Comparison of ENCODE assay signal across 18 mouse cellular contexts in the genomic region with DNA sequence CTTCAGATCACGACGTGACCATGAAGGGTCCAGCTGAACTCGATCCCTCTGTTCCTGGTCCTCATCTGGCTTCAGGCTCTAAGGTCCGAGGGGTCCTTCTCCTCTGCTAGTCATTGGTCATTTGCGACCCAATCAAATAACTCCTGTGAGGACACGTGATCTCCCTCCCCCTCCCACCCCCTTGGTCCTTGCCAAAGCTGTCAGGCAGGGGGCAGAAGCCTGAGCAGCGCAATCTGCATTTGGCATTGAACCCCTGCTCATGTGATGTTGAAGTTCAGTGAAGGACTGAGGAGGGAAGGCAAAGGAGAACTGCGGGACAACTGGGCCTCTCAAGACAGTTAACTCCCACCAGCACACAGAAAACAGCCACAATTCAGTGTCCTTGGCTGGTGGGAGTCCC. TPM values are rescaled to one million over a fixed set of nuclear protein-coding genes. Genes with fewer than 3 reads are reported as not detected.
DNase-seq lines count a peak whose midpoint lies in the region; ATAC-seq and TF ChIP-seq lines count a peak whose summit lies in the region.
"Had no signal": no experiment of that assay in that cellular context is flagged by ENCODE, and none has a peak within 500 bp of the region (broad histone marks: within the 10 kb centered on the region; RNA-seq: fewer than 3 reads in every experiment).

No protein-coding gene starts in this region.

- no peaks in the 10 kb centered on the region for H3K9me3 ChIP-seq in CH12.LX (replicated peaks; ENCODE audit: low read length)
- H3K9me3 ChIP-seq in embryonic facial prominence, embryonic 11.5 days (replicated peaks; ENCODE audit: control insufficient read depth, low read length) = no peaks in the 10 kb centered on the region
- H3K9me3 ChIP-seq: embryonic facial prominence, embryonic 13.5 days; heart, embryonic 13.5 days; midbrain, embryonic 12.5 days had no signal

- 18% methylated on average over 8 of the region's 8 CpGs for WGBS in embryonic facial prominence, embryonic 11.5 days

- dilution Hi-C loops in CH12.LX (cut with MboI; ENCODE audit: extremely low pct_ligation_motif_present, extremely low pct_unique_long_range_greater_than_20kb, low sequenced_read_pairs) = no loop called here

- H3K27me3 ChIP-seq in CH12.LX (replicated peaks) = peaks cover 56% of the 10 kb centered on the region
- peaks cover 4% of the 10 kb centered on the region for H3K27me3 ChIP-seq in embryonic facial prominence, embryonic 11.5 days (ENCODE audit: control insufficient read depth, insufficient read depth, low read length)

- no peak for TF ChIP-seq POLR2A in CH12.LX (IDR thresholded peaks at IDR 0.05; ENCODE audit: low read depth, low read length)

- peak overlapping the region; percentile 5; the same call in 1 of the 2 replicates for H3K27ac ChIP-seq in left cerebral cortex, adult 2 months
- H3K27ac ChIP-seq in CH12.LX (ENCODE audit: insufficient read depth, low read depth) = no peak overlapping the region
- H3K27ac ChIP-seq in embryonic facial prominence, embryonic 11.5 days (replicated peaks; ENCODE audit: low read depth, low read length) = no peak overlapping the region
- H3K27ac ChIP-seq: embryonic facial prominence, embryonic 13.5 days; gastrocnemius, adult 2 months; heart, embryonic 13.5 days; liver, embryonic 14.5 days; midbrain, embryonic 12.5 days had no signal

- no peak overlapping the region for H3K4me3 ChIP-seq in left cerebral cortex, adult 2 months
- H3K4me3 ChIP-seq in CH12.LX (replicated peaks in 1 of 3; ENCODE audit: low read depth in 2 of 3, low read length in 2 of 3, poor library complexity in 1 of 3) = no peak overlapping the region
- H3K4me3 ChIP-seq in embryonic facial prominence, embryonic 11.5 days (ENCODE audit: low read depth, low read length) = no peak overlapping the region
- H3K4me3 ChIP-seq: embryonic facial prominence, embryonic 13.5 days; gastrocnemius, adult 2 months; heart, embryonic 13.5 days; midbrain, embryonic 12.5 days had no signal

- TF ChIP-seq EP300 in CH12.LX (IDR thresholded peaks at IDR 0.05; ENCODE audit: low read length) = no peak

- TF ChIP-seq CTCF in left cerebral cortex, adult 2 months (IDR thresholded peaks at IDR 0.05) = no peak; the same call in none of the 2 replicates
- TF ChIP-seq CTCF in CH12.LX (conservative IDR thresholded peaks at IDR 0.05 in 1 of 2, IDR thresholded peaks at IDR 0.05 in 1 of 2; ENCODE audit: low read depth in 2 of 2, low read length in 2 of 2) = no peak

- ATAC-seq in embryonic facial prominence, embryonic 11.5 days (replicated peaks; ENCODE audit: insufficient number of reproducible peaks, low FRiP score, low TSS enrichment, low read depth) = no peak

- H3K4me1 ChIP-seq in CH12.LX (ENCODE audit: control insufficient read depth in 1 of 2, insufficient read depth in 2 of 2) = peaks cover 0 to 2% of the 10 kb centered on the region in 2 experiments; a peak in 1 of 4 replicates
- no peaks in the 10 kb centered on the region; the same call in 1 of the 2 replicates for H3K4me1 ChIP-seq in embryonic facial prominence, embryonic 11.5 days (ENCODE audit: control insufficient read depth, insufficient read depth, low read length)

- no peak for TF ChIP-seq RAD21 in CH12.LX (IDR thresholded peaks at IDR 0.05; ENCODE audit: low read depth, low read length)

- H3K9ac ChIP-seq in CH12.LX (ENCODE audit: insufficient read depth, low read depth) = no peak overlapping the region
- no peak overlapping the region for H3K9ac ChIP-seq in embryonic facial prominence, embryonic 11.5 days (replicated peaks; ENCODE audit: low read length)
- H3K9ac ChIP-seq: embryonic facial prominence, embryonic 13.5 days; heart, embryonic 13.5 days; liver, embryonic 14.5 days; midbrain, embryonic 12.5 days had no signal

- H3K4me2 ChIP-seq in CH12.LX (ENCODE audit: insufficient read depth, low read depth, poor library complexity, severe bottlenecking) = no peak overlapping the region
- H3K4me2 ChIP-seq in embryonic facial prominence, embryonic 11.5 days (ENCODE audit: low read depth, low read length) = no peak overlapping the region
- H3K4me2 ChIP-seq: embryonic facial prominence, embryonic 13.5 days; heart, embryonic 13.5 days; midbrain, embryonic 12.5 days had no signal

- DNase-seq in cerebellum, postnatal 10 days = peak; percentile 63 to 69
- no peak for DNase-seq in cerebellum, adult 8-10 months
- DNase-seq in left cerebral cortex, adult 2 months (ENCODE audit: extremely low spot score in 1 of 2, low spot score in 2 of 2) = no peak
- DNase-seq in left cerebral cortex, adult 9 months (ENCODE audit: low spot score in 2 of 2) = no peak
- peak; percentile 0 for DNase-seq in CH12.LX (ENCODE audit: extremely low read depth)
- peak; percentile 49 for DNase-seq in embryonic facial prominence, embryonic 11.5 days (ENCODE audit: low spot score)
- DNase-seq in gastrocnemius, postnatal 10 days = no peak
- no peak for DNase-seq in kidney, adult 8-10 months
- DNase-seq: adrenal gland, adult 2 months; gastrocnemius, adult 2 months; thymus, adult 2 months had no signal

- intact Hi-C loops in left cerebral cortex, adult 2 months (cut with DNase I) = no loop called here

- no peaks in the 10 kb centered on the region for H3K36me3 ChIP-seq in CH12.LX (replicated peaks in 1 of 2; ENCODE audit: control insufficient read depth in 1 of 2, insufficient read depth in 1 of 2, low read length in 1 of 2)
- no peaks in the 10 kb centered on the region for H3K36me3 ChIP-seq in embryonic facial prominence, embryonic 11.5 days (replicated peaks; ENCODE audit: control insufficient read depth, insufficient read depth, low read depth, low read length)
- H3K36me3 ChIP-seq: embryonic facial prominence, embryonic 13.5 days; heart, embryonic 13.5 days; midbrain, embryonic 12.5 days had no signal

- H3K79me2 ChIP-seq in CH12.LX (replicated peaks; ENCODE audit: control insufficient read depth, extremely low read depth, insufficient read depth, poor library complexity, severe bottlenecking) = no peaks in the 10 kb centered on the region

- in situ Hi-C loops in CH12.LX (cut with MboI; ENCODE audit: low pct_ligation_motif_present, low pct_unique_long_range_greater_than_20kb, low sequenced_read_pairs) = no loop called here

TF ChIP-seq in CH12.LX, 34 proteins besides CTCF, POLR2A, EP300 and RAD21:
- TF ChIP-seq ZKSCAN1 (IDR thresholded peaks at IDR 0.05; ENCODE audit: borderline replicate concordance, low read depth, low read length) (no peak), NELFE (IDR thresholded peaks at IDR 0.05; ENCODE audit: low read depth, low read length) (no peak), E2F4 (IDR thresholded peaks at IDR 0.05; ENCODE audit: insufficient replicate concordance, low read depth, low read length) (no peak), JUN (IDR thresholded peaks at IDR 0.05; ENCODE audit: insufficient read depth, low read depth, low read length) (no peak), SIN3A (IDR thresholded peaks at IDR 0.05; ENCODE audit: low read length) (no peak), MAZ (IDR thresholded peaks at IDR 0.05; ENCODE audit: low read depth, low read length) (no peak), POLR2AphosphoS2 (IDR thresholded peaks at IDR 0.05; ENCODE audit: low read depth, low read length) (no peak), MYC (IDR thresholded peaks at IDR 0.05; ENCODE audit: low read depth, low read length) (no peak), USF1 (IDR thresholded peaks at IDR 0.05; ENCODE audit: low read depth, low read length) (no peak), ZMIZ1 (IDR thresholded peaks at IDR 0.05; ENCODE audit: low read depth, low read length) (no peak), IRF4 (IDR thresholded peaks at IDR 0.05; ENCODE audit: low read depth, low read length) (no peak), RCOR1 (conservative IDR thresholded peaks at IDR 0.05; ENCODE audit: low read depth, low read length) (no peak)
TF ChIP-seq in CH12.LX: peak in this region for 0.

RNA-seq across cellular contexts. Expression of a gene that starts 51.4 kb away (rescaled TPM):
- not detected for total RNA-seq in left cerebral cortex, adult 2 months (2021)
- total RNA-seq in CH12.LX (2012; rRNA removed) (not detected in 2 replicates), CH12.LX (2014; rRNA removed) (not detected in 2 replicates)
- polyA plus RNA-seq in CH12.LX (2012; ENCODE audit: insufficient read length, low read depth) = not detected in 2 replicates
- polyA plus RNA-seq in embryonic facial prominence, embryonic 11.5 days (2014; fragmentation: Nextera tagmentation; extraction: Ambion mirVana) = not detected in 2 replicates
- total RNA-seq in gastrocnemius, postnatal 10 days (2021) = not detected
- total RNA-seq: adrenal gland, adult 2 months; gastrocnemius, adult 2 months; left cerebral cortex, adult 8-10 months had no signal
- polyA plus RNA-seq: adrenal gland, adult 2 months; embryonic facial prominence, embryonic 13.5 days; heart, embryonic 13.5 days; kidney, embryonic 14.5 days; liver, embryonic 14.5 days; spleen, adult 2 months; thymus, adult 2 months had no signal

Comparison
In these comparisons a context has a peak if more than half of its experiments do, and no peak if none do; other contexts are left out.
1. DNase-seq: peak in cerebellum, postnatal 10 days (2 of 2), CH12.LX (single experiment) and embryonic facial prominence, embryonic 11.5 days (single experiment); none in cerebellum, adult 8-10 months (single experiment), left cerebral cortex, adult 2 months (0 of 2), left cerebral cortex, adult 9 months (0 of 2), gastrocnemius, postnatal 10 days (single experiment) and kidney, adult 8-10 months (0 of 2).